Mouse (Mus musculus) layer of hippocampus, adult 8-10 months (tissue): ENCODE data around the gene Pramel5. TPM values are rescaled to one million over a fixed set of nuclear protein-coding genes. Genes with fewer than 3 reads are reported as not detected.
"Not testable (repeated sequence)": the region's sequence is repeated elsewhere in the genome, so short reads cannot be mapped to it uniquely, and the experiment has no call there.

Source experiments
- DNase-seq, 2 experiments: peaks; one replicate each; pipeline ENCODE4 v3.0.0; 2022; ENCODE audit warnings: low spot score in 2 of 2
- total RNA-seq, 4 experiments: library from RNA; stranded (reverse); gene quantifications; 2 replicates each; pipeline ENCODE4 v1.2.4; 2022

The Pramel5 gene
- total RNA-seq: not detected

- not testable (repeated sequence) for DNase-seq
These were observed at the start of gene Pramel5 for GRCm38 (mm10) chr4:144280388-144280787. Pramel5 (minus strand) TSS chr4:144280488.

- not testable (repeated sequence) for DNase-seq
These were observed 49.7 kb upstream of the Pramel5 start, which contains the start of gene Gm13128 for GRCm38 (mm10) chr4:144329949-144330348. Gm13128 (plus strand) TSS chr4:144330249.

DNA sequence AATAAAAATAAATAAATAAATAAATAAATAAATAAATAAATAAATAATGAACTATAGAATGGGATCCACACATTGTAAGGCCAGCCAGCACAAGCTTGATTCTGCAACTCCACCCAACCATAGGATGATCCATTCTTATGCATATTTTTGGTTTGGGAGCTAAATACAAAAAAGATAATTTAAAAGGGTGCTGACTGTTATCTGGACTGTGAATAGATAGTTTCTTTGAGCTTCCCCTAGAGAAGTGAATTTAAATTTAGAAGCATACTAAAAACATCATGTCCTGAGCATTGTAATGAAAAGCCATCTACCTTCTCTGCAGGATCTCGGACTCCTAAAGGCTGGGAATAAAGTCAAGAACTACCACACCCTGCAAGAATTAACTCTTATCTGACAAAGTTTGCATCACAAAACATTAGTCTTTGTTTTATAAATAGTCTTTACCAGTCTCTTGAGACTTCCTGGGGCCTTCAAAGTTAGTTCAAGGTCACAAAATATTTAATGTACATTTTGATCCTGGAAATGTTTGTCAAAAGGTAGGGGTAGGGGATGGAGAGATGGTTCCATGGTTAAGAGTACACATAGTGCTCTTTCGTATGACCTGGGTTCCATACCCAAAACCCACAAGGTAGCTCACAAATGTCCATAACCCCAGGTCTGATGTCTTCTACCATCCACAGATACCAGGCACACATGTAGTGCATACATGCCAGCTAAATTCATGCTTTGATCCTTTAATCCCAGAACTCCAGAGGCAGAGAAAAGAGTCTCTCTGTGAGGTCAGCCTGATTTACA is 32.6 kb upstream of the Pramel5 start:
- not testable (repeated sequence) for DNase-seq

GRCm38 (mm10) chr4:144299414-144299813 is 19.1 kb upstream of the Pramel5 start:
- DNase-seq: not testable (repeated sequence)

DNA sequence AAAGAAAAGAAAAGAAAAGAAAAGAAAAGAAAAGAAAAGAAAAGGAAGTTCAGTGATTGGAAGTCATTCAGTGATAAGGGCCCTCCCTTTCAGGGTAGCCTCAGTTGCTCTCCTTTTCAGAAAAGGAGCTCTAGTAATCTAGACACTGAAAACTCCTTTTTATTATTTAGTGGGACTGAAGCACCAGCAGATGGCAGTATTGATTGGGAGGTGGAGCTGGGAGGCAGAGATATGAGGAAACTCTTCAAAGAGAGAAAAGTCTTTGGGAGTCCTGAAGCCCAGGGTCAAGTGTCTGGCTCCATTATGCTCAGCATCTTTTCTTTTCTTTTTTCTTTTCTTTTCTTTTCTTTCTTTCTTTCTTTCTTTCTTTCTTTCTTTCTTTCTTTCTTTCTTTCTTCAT is 25.5 kb downstream of the Pramel5 start:
- DNase-seq: not testable (repeated sequence)

Other genes with a start within 250 kb of the Pramel5 start
- not detected for gene Pramel4, start 221.4 kb downstream of the Pramel5 start, total RNA-seq
- gene Gm13102, start 174.0 kb downstream of the Pramel5 start, total RNA-seq: not detected
- gene Oog3, start 117.8 kb downstream of the Pramel5 start, total RNA-seq: not detected
- not detected for gene Oog2, start 89.8 kb downstream of the Pramel5 start, total RNA-seq
- gene C87977, start 67.2 kb downstream of the Pramel5 start, total RNA-seq: not detected
- not detected for gene Gm13128, start 49.8 kb upstream of the Pramel5 start, total RNA-seq
- not detected for gene Gm13119, start 77.5 kb upstream of the Pramel5 start, total RNA-seq
- not detected for gene Pramef20, start 97.4 kb upstream of the Pramel5 start, total RNA-seq
- gene Pramef12, start 128.0 kb upstream of the Pramel5 start, total RNA-seq: not detected
- not detected for gene 1700012P22Rik, start 158.3 kb upstream of the Pramel5 start, total RNA-seq
- not detected for gene Gm9944, start 172.8 kb upstream of the Pramel5 start, total RNA-seq
- not detected for gene Aadacl3, start 183.3 kb upstream of the Pramel5 start, total RNA-seq
- gene 9430007A20Rik, start 239.3 kb upstream of the Pramel5 start, total RNA-seq: not detected